Mouse (Mus musculus) kidney, postnatal 0 days (tissue): ENCODE results near the gene Huwe1. TPM values are rescaled to one million over a fixed set of nuclear protein-coding genes. Genes with fewer than 3 reads are reported as not detected.
A peak's percentile ranks its signal among the peaks of the same experiment; 100 is the strongest.

Experiments
- ATAC-seq: fragments of 200-750 bp; cut with Nextera tagmentation; replicated peaks from 2 replicates; pipeline ENCODE4 v1.8.0; 2017; ENCODE audit warnings: low read depth, moderate number of reproducible peaks, moderate TSS enrichment, moderate library complexity; ENCODE audit not compliant: low FRiP score
- DNase-seq: peaks from one replicate; pipeline ENCODE4 v3.0.0-alpha.2; 2016; ENCODE audit warnings: low spot score
- H3K27ac ChIP-seq: fragments of 300-500 bp; sonication (generic); 2 replicates; pipeline ENCODE4 v1.5.1; 2014; ENCODE audit warnings: mild to moderate bottlenecking
- H3K27me3 ChIP-seq: fragments of 300-500 bp; sonication (generic); 2 replicates; pipeline ENCODE4 v1.6.1; 2014; ENCODE audit warnings: low read length, mixed read lengths; ENCODE audit not compliant: insufficient read depth
- H3K36me3 ChIP-seq: fragments of 300-500 bp; sonication (generic); 2 replicates; pipeline ENCODE4 v1.6.1; 2014; ENCODE audit warnings: low read length, mixed read lengths; ENCODE audit not compliant: insufficient read depth
- H3K4me1 ChIP-seq: fragments of 300-500 bp; sonication (generic); replicated peaks from 2 replicates; pipeline ENCODE4 v1.6.1; 2014; ENCODE audit warnings: antibody characterized with exemption, low read length, mixed read lengths; ENCODE audit not compliant: insufficient read depth
- H3K4me2 ChIP-seq: fragments of 300-500 bp; sonication (generic); 2 replicates; pipeline ENCODE4 v1.6.1; 2014; ENCODE audit warnings: mild to moderate bottlenecking, low read length, moderate library complexity, mixed read lengths
- H3K4me3 ChIP-seq: fragments of 300-500 bp; sonication (generic); replicated peaks from 2 replicates; pipeline ENCODE4 v1.5.1; 2014; ENCODE audit warnings: low read depth, low read length
- H3K9ac ChIP-seq: fragments of 300-500 bp; sonication (generic); 2 replicates; pipeline ENCODE4 v1.6.1; 2014; ENCODE audit warnings: low read depth, low read length
- H3K9me3 ChIP-seq: fragments of 300-500 bp; sonication (generic); replicated peaks from 2 replicates; pipeline ENCODE4 v1.6.1; 2016; ENCODE audit warnings: low read length, inconsistent platforms, mixed read lengths
- CTCF ChIP-seq: IDR thresholded peaks from 2 replicates; pipeline ENCODE4 v1.5.1; 2016; ENCODE audit warnings: antibody characterized with exemption, low read depth, mild to moderate bottlenecking, moderate library complexity
- WGBS: fragments of 180-500 bp; shearing (Covaris S2); extraction: QIAGEN DNeasy Blood & Tissue Kit; methylation state at CpG from one replicate; pipeline ENCODE4 v1.1.7; 2014; 5-methylcytosine and 5-hydroxymethylcytosine counted together
- polyA plus RNA-seq: library from polyadenylated mRNA; unstranded; fragments of >200 nt; fragmentation: Nextera tagmentation; extraction: Ambion mirVana; gene quantifications from 2 replicates; pipeline ENCODE4 v1.2.1, GENCODE M21; 2015

Gene Huwe1
- polyA plus RNA-seq, 1 experiment from 2014 or later = 27.1 TPM

DNA sequence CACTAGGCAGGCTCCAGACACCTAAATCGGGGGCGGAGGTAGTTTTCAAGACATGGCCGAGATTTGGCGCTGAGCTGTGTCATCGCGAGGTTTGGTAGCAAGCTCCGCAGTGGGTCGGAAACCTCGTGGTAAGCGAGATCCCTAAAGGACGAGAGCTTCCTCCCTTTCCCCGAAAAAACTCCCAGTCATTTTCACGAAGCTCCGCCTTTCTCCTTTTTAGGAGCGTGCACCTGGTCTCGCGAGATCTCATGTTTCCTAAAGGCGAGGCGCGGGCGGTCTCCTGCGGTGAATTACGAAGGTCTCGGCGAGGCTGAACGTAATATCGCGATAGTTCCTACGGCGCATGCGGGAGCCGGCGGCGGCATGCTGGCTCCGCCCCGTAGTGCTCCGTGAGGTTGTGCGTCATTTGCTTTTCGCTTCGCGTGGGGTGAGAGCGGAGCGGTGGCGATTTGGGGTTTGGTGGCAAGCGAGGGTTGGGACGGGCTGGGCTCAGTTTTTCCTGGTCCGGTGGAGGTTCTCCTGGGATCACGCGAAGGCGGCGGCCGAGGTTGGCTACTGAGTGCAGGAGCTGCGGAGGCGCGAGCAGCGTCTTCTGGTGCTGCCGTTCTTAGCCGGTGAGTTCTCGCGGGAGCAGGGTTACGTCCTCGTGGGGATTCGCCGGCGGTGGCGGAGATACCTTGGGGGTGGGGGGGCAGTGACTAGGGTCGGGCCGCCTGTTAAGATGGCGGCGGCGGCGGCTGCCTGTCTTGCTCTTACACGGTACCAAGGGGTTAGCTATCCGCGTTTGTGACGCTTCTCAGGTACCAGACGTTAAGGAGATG, 2.6 kb downstream of the Huwe1 start:
- Histone ChIP-seq H3K9ac (peak overlapping the region; percentile 71), H3K4me1 (no peaks in the 10 kb centered on the region), H3K4me3 (peak overlapping the region; percentile 60), H3K27ac (peak overlapping the region; percentile 94), H3K4me2 (peak overlapping the region; percentile 59), H3K9me3 (no peaks in the 10 kb centered on the region), H3K36me3 (no peaks in the 10 kb centered on the region), H3K27me3 (no peaks in the 10 kb centered on the region)
- no peak for TF ChIP-seq CTCF
- DNase-seq (peak; percentile 98), ATAC-seq (peak; percentile 93)
- whole genome bisulfite sequencing = 28% methylated on average over 74 of the region's 77 CpGs

DNA sequence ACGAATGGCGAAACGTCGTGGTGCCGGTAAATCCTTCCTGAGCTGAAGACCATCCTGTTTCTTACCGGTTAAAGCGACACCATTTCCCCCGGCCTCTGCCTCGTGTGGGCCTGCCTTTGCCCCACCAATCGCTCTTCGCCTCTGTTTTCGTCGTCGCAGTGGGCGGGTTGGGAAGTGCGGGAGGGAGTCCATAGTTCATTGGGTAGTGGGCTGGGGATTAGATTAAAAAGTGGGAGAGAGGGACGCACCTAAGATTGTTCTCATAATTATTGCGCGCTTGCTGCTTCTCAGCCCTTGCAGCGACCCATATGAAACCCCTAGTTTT, 3.1 kb downstream of the Huwe1 start:
- peak; percentile 33 for ATAC-seq
- Histone ChIP-seq H3K36me3 (no peaks in the 10 kb centered on the region), H3K27me3 (no peaks in the 10 kb centered on the region), H3K4me3 (peak overlapping the region; percentile 53), H3K4me1 (no peaks in the 10 kb centered on the region), H3K4me2 (peak overlapping the region; percentile 59), H3K9ac (peak overlapping the region; percentile 71), H3K9me3 (no peaks in the 10 kb centered on the region), H3K27ac (peak overlapping the region; percentile 94)
- no peak for TF ChIP-seq CTCF
- peak; percentile 65 for DNase-seq
- WGBS = 14% methylated on average over 20 of the region's 20 CpGs

DNA sequence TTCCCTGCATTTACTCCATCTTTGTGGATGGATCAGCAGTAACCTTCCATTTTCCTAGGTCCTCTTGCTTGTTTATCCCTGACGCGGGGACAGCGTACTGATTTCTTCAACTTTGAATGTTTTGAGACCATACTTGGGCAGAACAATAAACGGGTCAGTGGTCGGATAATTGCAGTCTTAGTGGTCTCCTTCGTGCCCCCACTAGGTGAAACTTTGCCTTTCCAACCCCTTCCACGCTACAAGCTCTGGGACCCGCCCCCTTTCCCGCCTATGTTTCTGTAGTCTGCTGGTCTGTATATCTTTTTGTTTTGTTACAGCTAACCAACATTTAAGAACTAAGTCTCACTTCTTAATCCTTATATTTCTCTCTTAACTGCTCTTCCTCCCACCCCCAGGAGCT, 3.8 kb downstream of the Huwe1 start:
- Histone ChIP-seq H3K27ac (peak overlapping the region; percentile 94), H3K27me3 (no peaks in the 10 kb centered on the region)

DNA sequence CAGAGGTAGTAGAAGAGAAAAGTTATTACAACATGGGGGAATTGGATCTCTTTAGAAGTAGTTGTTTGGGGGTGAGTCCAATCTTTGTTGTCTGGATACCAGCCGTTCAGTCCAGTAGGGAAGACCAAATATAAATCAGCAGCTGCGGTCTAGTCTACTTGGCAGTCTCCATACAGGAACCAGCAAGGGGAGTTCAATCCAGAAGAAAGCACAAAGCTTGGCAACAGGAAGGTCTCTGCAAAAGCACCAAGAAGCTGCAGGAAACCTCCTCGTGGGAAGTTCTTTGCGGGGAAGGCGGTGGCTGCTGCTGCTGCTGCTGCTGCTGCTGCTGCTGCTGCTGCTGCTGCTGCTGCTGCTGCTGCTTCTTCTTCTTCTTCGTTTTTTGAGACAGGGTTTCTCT, 10.9 kb downstream of the Huwe1 start:
- no peak for TF ChIP-seq CTCF
- no peaks in the 10 kb centered on the region for H3K9me3 ChIP-seq
- no peak for DNase-seq
- no peak overlapping the region for H3K27ac ChIP-seq
- no peaks in the 10 kb centered on the region for H3K36me3 ChIP-seq
- H3K4me1 ChIP-seq = no peaks in the 10 kb centered on the region
- no peak overlapping the region for H3K4me2 ChIP-seq
- no peak overlapping the region for H3K4me3 ChIP-seq
- no peak overlapping the region for H3K9ac ChIP-seq
- no peaks in the 10 kb centered on the region for H3K27me3 ChIP-seq
- ATAC-seq = no peak
- WGBS = 78% methylated on average over 6 of the region's 6 CpGs

More for the DNA sequence above, 3.8 kb downstream of the Huwe1 start:
- WGBS = 25% methylated on average over 9 of the region's 9 CpGs
- no peaks in the 10 kb centered on the region for H3K36me3 ChIP-seq
- ATAC-seq (no peak), DNase-seq (peak; percentile 12)
- H3K9ac ChIP-seq = peak overlapping the region; percentile 71
- H3K4me1 ChIP-seq = no peaks in the 10 kb centered on the region
- no peak for TF ChIP-seq CTCF
- no peaks in the 10 kb centered on the region for H3K9me3 ChIP-seq
- peak overlapping the region; percentile 59 for H3K4me2 ChIP-seq
- peak overlapping the region; percentile 53 for H3K4me3 ChIP-seq

DNA sequence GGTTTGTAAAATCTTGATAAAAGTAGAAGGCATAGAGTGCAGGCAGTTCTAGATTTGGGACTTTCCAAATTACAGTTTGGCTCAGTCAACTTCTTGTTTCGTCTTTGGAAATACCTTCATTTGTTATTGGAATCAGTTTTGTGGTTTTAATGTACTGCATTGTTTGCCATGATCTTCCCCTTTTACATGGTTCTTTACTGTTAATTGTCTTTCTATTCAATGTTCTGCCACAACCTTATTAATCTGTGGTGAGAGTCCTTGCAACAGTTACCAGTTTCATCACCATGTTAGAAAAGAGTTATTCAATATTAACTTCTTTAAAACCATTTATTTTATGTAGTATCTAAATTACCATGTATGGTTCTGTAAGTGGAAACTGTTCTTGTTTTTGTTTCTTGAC, 13.0 kb downstream of the Huwe1 start:
- no peaks in the 10 kb centered on the region for H3K27me3 ChIP-seq
- H3K36me3 ChIP-seq = no peaks in the 10 kb centered on the region
- no peak overlapping the region for H3K4me2 ChIP-seq
- no peaks in the 10 kb centered on the region for H3K9me3 ChIP-seq
- no peak overlapping the region for H3K27ac ChIP-seq
- WGBS = 92% methylated on average over 1 of the region's 1 CpGs
- H3K4me1 ChIP-seq = no peaks in the 10 kb centered on the region
- no peak overlapping the region for H3K4me3 ChIP-seq
- H3K9ac ChIP-seq = no peak overlapping the region
- ATAC-seq (no peak), DNase-seq (no peak)
- TF ChIP-seq CTCF = no peak

DNA sequence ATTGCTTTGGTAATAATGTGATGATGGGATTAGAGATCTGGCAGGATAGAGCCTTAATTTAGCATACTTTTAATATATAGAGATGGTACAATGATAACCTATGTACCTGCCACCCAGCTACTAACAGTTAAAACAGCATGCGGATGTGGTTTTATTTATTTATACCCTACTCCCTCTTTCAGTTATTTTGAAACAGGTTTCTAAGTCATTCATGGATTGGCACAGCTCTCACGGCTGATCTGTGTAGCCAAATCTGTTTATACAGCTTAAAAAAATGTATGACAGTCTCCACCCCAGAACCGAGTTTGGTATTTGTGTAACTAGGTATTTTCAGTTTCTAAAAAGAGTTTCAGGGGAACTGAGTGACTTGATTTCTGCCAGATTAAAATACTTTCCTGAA, 17.1 kb downstream of the Huwe1 start:
- Histone ChIP-seq H3K27me3 (no peaks in the 10 kb centered on the region), H3K4me2 (no peak overlapping the region), H3K9me3 (no peaks in the 10 kb centered on the region), H3K9ac (no peak overlapping the region), H3K27ac (no peak overlapping the region), H3K4me3 (no peak overlapping the region), H3K4me1 (no peaks in the 10 kb centered on the region), H3K36me3 (no peaks in the 10 kb centered on the region)
- DNase-seq = no peak
- 79% methylated on average over 3 of the region's 3 CpGs for WGBS
- no peak for TF ChIP-seq CTCF
- ATAC-seq = no peak
